Mouse (Mus musculus) left cerebral cortex, postnatal 36 days (tissue): Measurements from ENCODE around the gene Upk2. TPM values are rescaled to one million over a fixed set of nuclear protein-coding genes. Genes with fewer than 3 reads are reported as not detected.
"Not testable (repeated sequence)": the region's sequence is repeated elsewhere in the genome, so short reads cannot be mapped to it uniquely, and the experiment has no call there.

Experiments used
- DNase-seq, 2 experiments: peaks; one replicate each; pipeline ENCODE4 v3.0.0; 2021 to 2022; ENCODE audit warnings: low spot score in 2 of 2, mixed read lengths in 1 of 2
- intact Hi-C: fragments of 180-260 bp; cut with DNase I; formaldehyde crosslinking; loops from one replicate; pipeline ENCODE4 v1.15.1; 2025
- total RNA-seq, 2 experiments: library from RNA; stranded (reverse); gene quantifications; 2 replicates each; pipeline ENCODE4 v1.2.3; 2021

Gene Upk2
- total RNA-seq, 2 experiments from 2014 or later, result not detected

- intact Hi-C loops, result loop anchor here (2.0 kb wide), 1 partner anchor 21 kb away; no protein-coding TSS in a partner anchor
- no peak for DNase-seq
These were observed 22.8 kb upstream of the Upk2 start for GRCm38 (mm10) chr9:44477339-44478228.

DNA sequence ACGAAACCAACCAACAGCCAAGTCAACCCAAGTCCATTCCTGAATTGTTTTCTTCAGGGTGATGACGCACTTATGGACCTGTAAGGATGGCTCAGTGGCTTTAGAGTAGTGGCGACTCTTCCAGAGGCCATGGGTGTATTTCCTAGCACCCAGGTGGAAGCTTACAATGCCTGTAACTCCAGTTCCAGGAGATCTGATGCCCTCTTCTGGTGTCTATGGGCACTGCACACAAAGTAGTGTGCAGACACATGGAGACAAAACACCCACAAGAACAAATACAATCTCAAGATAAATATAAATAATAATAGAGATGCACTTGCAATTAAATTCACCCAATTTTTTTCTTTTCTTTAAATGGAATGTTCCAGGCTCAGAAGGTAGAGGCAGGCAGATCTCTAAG, 21.2 kb upstream of the Upk2 start:
- intact Hi-C loops, result no loop called here
- DNase-seq, result no peak

GRCm38 (mm10) chr9:44474327-44474726, 19.6 kb upstream of the Upk2 start:
- no peak for DNase-seq
- intact Hi-C loops, result no loop called here

DNA sequence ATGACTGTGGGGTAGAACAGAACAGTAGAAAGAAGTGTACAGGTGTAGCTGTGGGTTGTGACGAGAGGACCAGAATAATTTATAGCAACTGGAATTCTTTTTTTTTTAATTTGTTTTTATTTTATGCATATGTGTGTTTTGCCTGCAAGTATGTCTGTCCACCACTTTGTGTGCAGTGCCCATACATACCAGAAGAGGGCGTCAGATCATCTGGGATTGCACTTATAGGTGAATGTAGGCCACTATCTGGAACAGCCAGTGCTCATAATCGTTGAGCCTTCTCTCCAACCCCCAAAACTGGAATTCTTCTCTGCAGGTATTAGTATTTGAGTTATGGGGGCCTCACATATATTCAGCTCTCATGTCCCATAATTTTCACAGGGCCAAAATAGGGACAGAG, 18.4 kb upstream of the Upk2 start:
- intact Hi-C loops, result no loop called here
- no peak for DNase-seq

DNA sequence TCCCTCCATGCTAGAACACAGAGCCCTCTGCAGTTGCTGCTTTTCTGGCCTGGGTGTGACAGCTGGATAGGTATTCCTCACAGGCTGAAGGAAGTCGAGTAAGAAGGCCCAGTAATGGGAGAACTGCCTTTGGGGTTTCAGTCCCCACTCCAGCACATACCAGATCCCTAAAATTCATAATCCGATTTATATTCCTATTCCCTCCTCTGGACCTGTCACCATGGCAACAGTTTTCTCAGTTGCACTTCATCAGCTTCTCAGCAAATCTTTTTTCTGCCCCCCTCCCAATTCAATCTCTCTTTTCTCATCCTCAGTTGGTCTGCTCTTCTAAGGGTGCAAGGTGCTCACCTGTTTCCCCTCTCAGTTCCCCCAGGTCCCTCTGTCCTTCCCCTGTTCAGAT, 14.0 kb upstream of the Upk2 start:
- no peak for DNase-seq
- intact Hi-C loops, result no loop called here

DNA sequence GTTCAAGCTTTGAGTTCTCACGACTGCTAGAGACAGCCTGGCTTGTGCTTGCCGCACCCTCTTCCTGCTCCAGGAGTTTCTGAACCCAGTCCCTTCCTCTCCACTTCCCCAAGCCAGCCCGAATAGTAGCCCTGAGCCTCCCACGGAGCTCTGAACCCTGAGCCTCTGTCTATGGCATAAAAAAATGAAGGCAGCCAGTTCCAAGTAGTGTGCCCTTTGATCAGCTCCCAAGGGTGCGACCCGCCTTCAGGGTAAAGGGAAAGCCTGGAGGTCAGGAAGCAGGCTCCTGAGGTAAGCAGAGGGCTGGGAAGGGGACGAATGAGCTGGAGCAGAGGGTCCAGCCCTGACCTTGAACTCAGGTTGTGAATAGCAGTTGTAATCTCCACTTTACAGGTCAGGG, 13.4 kb upstream of the Upk2 start:
- DNase-seq, result no peak
- intact Hi-C loops, result no loop called here

DNA sequence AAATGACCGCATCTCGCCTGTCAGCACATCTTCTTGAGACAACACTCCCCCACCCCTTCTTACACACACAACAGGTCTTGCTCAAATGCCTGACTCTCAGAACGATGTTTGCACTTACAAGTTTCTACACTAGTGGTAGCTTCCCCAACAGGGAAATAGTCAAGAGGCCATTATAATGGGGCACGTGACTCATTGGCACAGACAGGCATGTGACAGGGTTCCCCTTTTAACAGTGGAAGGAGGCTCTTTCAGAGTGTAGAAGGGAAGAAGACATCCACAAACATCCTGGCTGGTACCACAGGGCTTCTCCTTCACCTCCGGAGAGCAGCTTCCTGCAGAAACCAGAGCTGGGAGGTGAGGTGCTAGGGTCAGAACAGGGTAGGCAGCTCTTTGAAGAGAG, 7.2 kb upstream of the Upk2 start:
- intact Hi-C loops, result no loop called here
- no peak for DNase-seq

GRCm38 (mm10) chr9:44457035-44457742, 2.4 kb upstream of the Upk2 start:
- DNase-seq, result peak; percentile 83 to 86
- intact Hi-C loops, result loop anchor here (10.0 kb wide), 1 partner anchor 148 kb away; the partner anchor contains the start of gene Ddx6

- peak; percentile 80 to 81 for DNase-seq
- intact Hi-C loops, result loop anchor here (1.0 to 10.0 kb wide), 4 partner anchors 25 to 198 kb away; partner anchors contain the start of gene Ddx6
These were observed 465 bp downstream of the Upk2 start for GRCm38 (mm10) chr9:44454132-44454890.

DNA sequence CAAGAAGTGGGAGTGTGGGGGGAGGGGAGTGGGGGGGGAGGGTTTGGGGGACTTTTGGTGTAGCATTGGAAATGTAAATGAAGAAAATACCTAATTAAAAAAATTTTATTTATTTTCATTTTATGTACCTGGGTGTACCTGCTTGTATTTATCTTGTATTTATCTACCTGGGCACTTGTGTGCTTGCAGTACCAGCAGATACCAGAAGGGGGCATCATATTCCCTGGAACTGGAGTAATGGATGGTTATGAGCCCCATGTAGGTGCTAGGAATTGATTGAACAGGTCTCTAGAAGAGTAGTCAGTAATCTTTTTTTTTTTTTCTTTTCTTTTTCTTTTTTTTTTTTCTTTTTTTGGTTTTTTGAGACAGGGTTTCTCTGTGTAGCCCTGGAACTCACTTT, 4.4 kb downstream of the Upk2 start:
- intact Hi-C loops, result loop anchor here (10.0 kb wide), 1 partner anchor 154 kb away; the partner anchor contains the start of gene Ddx6
- no peak for DNase-seq

GRCm38 (mm10) chr9:44444402-44445025, 10.3 kb downstream of the Upk2 start:
- intact Hi-C loops, DNase-seq: not testable (repeated sequence)

GRCm38 (mm10) chr9:44440961-44441360, 13.8 kb downstream of the Upk2 start, which contains the start of gene Foxr1:
Foxr1 (minus strand) TSS chr9:44441136.
- intact Hi-C loops, result no loop called here
- no peak for DNase-seq

DNA sequence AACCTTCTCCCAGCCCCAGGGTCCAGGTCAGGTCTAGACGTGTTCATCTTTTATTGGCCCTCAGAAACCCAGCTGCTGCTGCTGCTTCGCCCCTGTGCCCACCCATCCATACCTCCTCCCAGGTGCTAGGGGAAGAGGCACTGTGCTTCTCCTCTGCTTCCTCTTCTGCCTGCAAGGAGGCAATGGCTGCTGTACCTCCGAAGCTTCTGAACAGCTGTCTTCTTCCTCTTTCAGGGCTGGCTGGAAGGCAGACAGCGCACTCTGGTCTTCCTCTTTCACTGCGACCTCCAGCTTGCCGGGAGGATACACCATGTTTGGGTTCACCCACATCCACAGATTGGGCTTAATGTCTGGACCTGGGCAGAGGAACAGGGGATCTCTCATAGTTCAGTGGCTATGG, 19.0 kb downstream of the Upk2 start:
- intact Hi-C loops, result no loop called here
- DNase-seq, result no peak

DNA sequence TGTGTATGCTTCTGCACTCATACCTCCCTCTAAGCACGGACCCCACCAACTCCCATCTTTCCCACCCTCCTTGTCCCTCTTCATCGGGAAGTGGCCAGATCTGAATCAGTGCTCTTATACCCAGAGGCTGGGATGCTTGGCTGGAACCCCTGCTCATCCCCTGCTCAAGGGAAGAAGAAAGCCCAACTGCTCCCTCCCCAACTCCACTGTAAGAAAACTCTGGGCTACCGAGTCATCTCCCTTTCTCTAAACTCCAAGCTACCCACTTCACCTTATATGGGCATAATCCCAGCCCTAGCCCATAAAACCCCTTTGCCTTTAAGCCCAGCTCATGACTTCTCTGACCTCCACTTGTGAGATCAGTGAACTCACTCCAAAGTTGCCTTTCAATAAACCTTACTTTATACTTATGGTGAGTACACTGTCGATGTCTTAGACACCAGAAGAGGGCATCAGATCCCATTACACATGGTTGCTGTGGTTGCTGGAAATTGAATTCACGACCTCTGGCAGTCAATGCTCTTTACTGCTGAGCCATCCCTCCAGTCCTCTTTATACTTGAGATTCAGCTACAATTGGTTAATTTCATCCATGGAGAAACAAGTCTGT, 22.1 kb downstream of the Upk2 start:
- DNase-seq, result no peak
- intact Hi-C loops, result no loop called here

DNA sequence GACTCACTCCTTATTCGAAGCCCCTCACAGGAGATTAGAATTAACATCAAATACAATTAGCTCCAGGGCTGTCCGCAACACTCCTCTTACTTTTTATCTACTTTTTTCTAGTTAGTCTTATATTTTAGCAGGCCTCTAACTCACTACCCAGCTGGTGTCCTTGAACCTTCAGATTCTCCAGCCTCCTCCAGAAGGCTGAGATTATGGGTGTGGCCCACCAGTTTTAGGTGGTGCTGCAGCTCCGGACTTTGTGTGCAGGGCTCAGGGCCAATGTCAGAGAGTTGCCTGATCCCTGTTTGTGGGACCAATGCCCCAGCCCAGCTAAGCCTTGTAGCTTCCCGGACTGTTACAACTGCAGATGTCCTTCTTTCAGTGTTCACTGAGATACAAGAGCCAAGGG, 31.2 kb downstream of the Upk2 start:
- DNase-seq, result no peak
- intact Hi-C loops, result no loop called here

GRCm38 (mm10) chr9:44420280-44420898, 34.4 kb downstream of the Upk2 start:
- no peak for DNase-seq
- intact Hi-C loops, result no loop called here

GRCm38 (mm10) chr9:44419730-44420129, 35.0 kb downstream of the Upk2 start:
- intact Hi-C loops, DNase-seq: not testable (repeated sequence)

- DNase-seq, result no peak
- intact Hi-C loops, result no loop called here
These were observed 36.0 kb downstream of the Upk2 start, which contains the start of gene Ccdc84 for GRCm38 (mm10) chr9:44418519-44419385. Ccdc84 (minus strand) TSS chr9:44418569.
